Mouse (Mus musculus): ENCODE measurements at regions not wholly inside any gene's neighbourhood (a gene's known extent, or its start where the extent isn't known, plus 50 kb on each side); places are given as distances from the start of the nearest gene placed in this dataset.

- DNase-seq: no peak
- TF ChIP-seq CTCF (IDR thresholded peaks at IDR 0.05; ENCODE audit: borderline replicate concordance, control insufficient read depth, extremely low read depth, insufficient read depth, low read length, poor library complexity) (no peak), POLR2A (IDR thresholded peaks at IDR 0.05; ENCODE audit: control insufficient read depth, extremely low read depth, insufficient read depth, low read length, poor library complexity) (no peak)
- 95% methylated on average over 5 of the region's 5 CpGs for WGBS
- Histone ChIP-seq H3K36me3 (ENCODE audit: control insufficient read depth, insufficient read depth, low read length) (no peaks in the 10 kb centered on the region), H3K4me3 (ENCODE audit: control insufficient read depth, insufficient read depth, low read length) (no peak overlapping the region), H3K27ac (ENCODE audit: control insufficient read depth, insufficient read depth, low read length) (no peak overlapping the region), H3K27me3 (ENCODE audit: control insufficient read depth, insufficient read depth, low read length) (no peaks in the 10 kb centered on the region), H3K4me1 (replicated peaks; ENCODE audit: control insufficient read depth, insufficient read depth, low read length) (no peaks in the 10 kb centered on the region)
These were observed 191.2 kb upstream of the Amigo2 start for GRCm38 (mm10) chr15:97438235-97438760.
